Mouse (Mus musculus) megakaryocyte, embryonic 14.5 days (primary cell): ENCODE results near the gene Gm6217.

Experiments
- FLI1 ChIP-seq: IDR thresholded peaks from 2 replicates; pipeline ENCODE4 v1.6.1; 2012; ENCODE audit warnings: low read length, inconsistent platforms, mixed read lengths
- GATA1 ChIP-seq: IDR thresholded peaks from 3 replicates; pipeline ENCODE4 v1.6.1; 2012; ENCODE audit warnings: mixed read lengths, low read length, inconsistent platforms, borderline replicate concordance

DNA sequence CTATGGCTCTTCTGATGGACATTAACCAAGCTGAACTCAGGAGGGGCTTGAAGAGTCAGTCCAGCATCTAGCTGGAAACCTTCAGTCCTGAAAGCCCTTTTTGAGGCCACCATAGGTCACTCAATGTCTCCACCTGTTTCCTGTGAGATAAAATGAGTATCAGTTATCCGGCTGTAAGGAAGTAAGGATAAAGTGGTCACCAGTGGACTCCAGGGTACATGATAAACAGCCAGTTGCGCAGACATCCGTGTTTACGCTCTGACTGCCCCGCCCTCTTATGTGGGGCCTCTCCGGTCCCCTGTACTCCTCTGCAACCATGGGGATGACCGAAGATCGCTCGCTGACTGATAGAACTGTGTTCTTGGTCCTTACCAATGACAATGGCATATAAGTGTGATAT is 43.1 kb upstream of the Gm6217 start:
- TF ChIP-seq GATA1 = no peak
- no peak for TF ChIP-seq FLI1
